Mouse (Mus musculus) erythroblast, embryonic 14.5 days (primary cell): ENCODE results near the gene Myog.

Source experiments
- GATA1 ChIP-seq: IDR thresholded peaks from 2 replicates; pipeline ENCODE4 v1.6.1; 2012; ENCODE audit warnings: low read length, inconsistent platforms, mixed read lengths
- TAL1 ChIP-seq: IDR thresholded peaks from 3 replicates; pipeline ENCODE4 v1.6.1; 2012; ENCODE audit warnings: low read length, inconsistent platforms, mixed read lengths

GRCm38 (mm10) chr1:134282342-134282741 is 7.4 kb upstream of the Myog start:
- TF ChIP-seq GATA1 (no peak), TAL1 (no peak)
